Mouse (Mus musculus) midbrain, embryonic 10.5 days (tissue): ENCODE measurements at regions not wholly inside any gene's neighbourhood (a gene's known extent, or its start where the extent isn't known, plus 50 kb on each side); places are given as distances from the start of the nearest gene placed in this dataset.
"Not testable (repeated sequence)": the region's sequence is repeated elsewhere in the genome, so short reads cannot be mapped to it uniquely, and the experiment has no call there.

Source experiments
- DNase-seq: peaks from one replicate; pipeline ENCODE4 v3.0.0-alpha.2; 2017; ENCODE audit warnings: low spot score
- H3K27ac ChIP-seq: fragments of 300-500 bp; sonication (generic); replicated peaks from 2 replicates; pipeline ENCODE4 v1.5.1; 2016; ENCODE audit warnings: mild to moderate bottlenecking
- H3K27me3 ChIP-seq: fragments of 300-500 bp; sonication (generic); 2 replicates; pipeline ENCODE4 v1.6.1; 2016; ENCODE audit warnings: low read depth, mild to moderate bottlenecking; ENCODE audit not compliant: poor library complexity, severe bottlenecking
- H3K36me3 ChIP-seq: fragments of 300-500 bp; sonication (generic); 2 replicates; pipeline ENCODE4 v1.6.1; 2016; ENCODE audit warnings: mild to moderate bottlenecking, moderate library complexity
- H3K4me1 ChIP-seq: fragments of 300-500 bp; sonication (generic); 2 replicates; pipeline ENCODE4 v1.6.1; 2016
- H3K4me3 ChIP-seq: fragments of 300-500 bp; sonication (generic); 2 replicates; pipeline ENCODE4 v1.5.1; 2016; ENCODE audit warnings: mild to moderate bottlenecking, moderate library complexity
- H3K9me3 ChIP-seq: fragments of 300-500 bp; sonication (generic); replicated peaks from 2 replicates; pipeline ENCODE4 v1.6.1; 2016; ENCODE audit warnings: mild to moderate bottlenecking
- WGBS: fragments of 180-500 bp; shearing (Covaris S2); methylation state at CpG from one replicate; pipeline ENCODE4 v1.1.7; 2016; 5-methylcytosine and 5-hydroxymethylcytosine counted together

GRCm38 (mm10) chr12:45287759-45288158 lies 213.2 kb upstream of the Stxbp6 start:
- no peaks in the 10 kb centered on the region for H3K36me3 ChIP-seq

GRCm38 (mm10) chr12:45256309-45256708 lies 181.8 kb upstream of the Stxbp6 start:
- Histone ChIP-seq H3K4me3 (no peak overlapping the region), H3K4me1 (no peaks in the 10 kb centered on the region), H3K36me3 (no peaks in the 10 kb centered on the region), H3K9me3 (no peaks in the 10 kb centered on the region), H3K27me3 (no peaks in the 10 kb centered on the region), H3K27ac (no peak overlapping the region)
- DNase-seq = no peak
- 89% methylated on average over 5 of the region's 5 CpGs for WGBS

More at GRCm38 (mm10) chr12:45287759-45288158, 213.2 kb upstream of the Stxbp6 start:
- H3K9me3 ChIP-seq = no peaks in the 10 kb centered on the region
- DNase-seq = no peak
- H3K4me3 ChIP-seq = no peak overlapping the region
- WGBS = 70% methylated on average over 2 of the region's 2 CpGs
- H3K27me3 ChIP-seq = no peaks in the 10 kb centered on the region
- H3K27ac ChIP-seq = no peak overlapping the region
- H3K4me1 ChIP-seq = no peaks in the 10 kb centered on the region

GRCm38 (mm10) chr12:45211131-45211530 lies 136.6 kb upstream of the Stxbp6 start:
- H3K4me1 ChIP-seq = no peaks in the 10 kb centered on the region
- no peaks in the 10 kb centered on the region for H3K27me3 ChIP-seq
- H3K36me3 ChIP-seq = no peaks in the 10 kb centered on the region
- no peak overlapping the region for H3K4me3 ChIP-seq
- H3K27ac ChIP-seq = no peak overlapping the region
- no peaks in the 10 kb centered on the region for H3K9me3 ChIP-seq
- no peak for DNase-seq
- 74% methylated on average over 1 of the region's 1 CpGs for WGBS

GRCm38 (mm10) chr12:45195304-45195920 lies 120.9 kb upstream of the Stxbp6 start:
- WGBS = 66% methylated on average over 19 of the region's 19 CpGs
- Histone ChIP-seq H3K4me3 (no peak overlapping the region), H3K4me1 (no peaks in the 10 kb centered on the region), H3K9me3 (0 out of 2 replicates have a peak, but pooled peaks cover 9% of the 10 kb centered on the region), H3K27me3 (no peaks in the 10 kb centered on the region), H3K27ac (no peak overlapping the region), H3K36me3 (no peaks in the 10 kb centered on the region)
- DNase-seq = no peak

GRCm38 (mm10) chr12:45187149-45187548 lies 112.6 kb upstream of the Stxbp6 start:
- no peak overlapping the region for H3K4me3 ChIP-seq
- no peaks in the 10 kb centered on the region for H3K27me3 ChIP-seq
- no peaks in the 10 kb centered on the region for H3K36me3 ChIP-seq
- H3K27ac ChIP-seq = no peak overlapping the region
- no peaks in the 10 kb centered on the region for H3K9me3 ChIP-seq
- WGBS = 16% methylated on average over 6 of the region's 6 CpGs
- H3K4me1 ChIP-seq = no peaks in the 10 kb centered on the region
- DNase-seq = peak; percentile 16

GRCm38 (mm10) chr12:45184510-45184909 lies 110.0 kb upstream of the Stxbp6 start:
- H3K4me1 ChIP-seq = no peaks in the 10 kb centered on the region
- no peak overlapping the region for H3K27ac ChIP-seq
- 93% methylated on average over 3 of the region's 3 CpGs for WGBS
- no peak for DNase-seq
- H3K27me3 ChIP-seq = no peaks in the 10 kb centered on the region
- no peak overlapping the region for H3K4me3 ChIP-seq
- no peaks in the 10 kb centered on the region for H3K36me3 ChIP-seq
- no peaks in the 10 kb centered on the region for H3K9me3 ChIP-seq

- DNase-seq = no peak
- Histone ChIP-seq H3K4me3 (no peak overlapping the region), H3K27me3 (no peaks in the 10 kb centered on the region), H3K27ac (no peak overlapping the region), H3K36me3 (no peaks in the 10 kb centered on the region), H3K4me1 (no peaks in the 10 kb centered on the region), H3K9me3 (no peaks in the 10 kb centered on the region)
- WGBS = 81% methylated on average over 3 of the region's 3 CpGs
These were observed 102.9 kb upstream of the Stxbp6 start for GRCm38 (mm10) chr12:45177454-45177853.

GRCm38 (mm10) chr12:45175259-45175658 lies 100.8 kb upstream of the Stxbp6 start:
- not testable (repeated sequence) for H3K27me3 ChIP-seq, H3K4me3 ChIP-seq, H3K9me3 ChIP-seq, DNase-seq, H3K27ac ChIP-seq, H3K36me3 ChIP-seq, H3K4me1 ChIP-seq
- 82% methylated on average over 2 of the region's 2 CpGs for WGBS

GRCm38 (mm10) chr12:45171927-45172642 lies 97.6 kb upstream of the Stxbp6 start:
- Histone ChIP-seq H3K9me3 (no peaks in the 10 kb centered on the region), H3K4me3 (no peak overlapping the region), H3K27me3 (no peaks in the 10 kb centered on the region), H3K27ac (no peak overlapping the region), H3K4me1 (no peaks in the 10 kb centered on the region), H3K36me3 (no peaks in the 10 kb centered on the region)
- WGBS = 38% methylated on average over 8 of the region's 8 CpGs
- peak; percentile 77 for DNase-seq

- no peak for DNase-seq
- Histone ChIP-seq H3K4me3 (no peak overlapping the region), H3K27me3 (no peaks in the 10 kb centered on the region), H3K36me3 (no peaks in the 10 kb centered on the region), H3K4me1 (no peaks in the 10 kb centered on the region), H3K9me3 (no peaks in the 10 kb centered on the region), H3K27ac (no peak overlapping the region)
- 67% methylated on average over 4 of the region's 4 CpGs for WGBS
These were observed 87.5 kb upstream of the Stxbp6 start for GRCm38 (mm10) chr12:45162011-45162410.

- not testable (repeated sequence) for H3K36me3 ChIP-seq, DNase-seq, H3K9me3 ChIP-seq, H3K4me1 ChIP-seq, H3K27ac ChIP-seq, H3K27me3 ChIP-seq, H3K4me3 ChIP-seq
- 87% methylated on average over 5 of the region's 5 CpGs for WGBS
These were observed 87.1 kb upstream of the Stxbp6 start for GRCm38 (mm10) chr12:45161581-45161980.

GRCm38 (mm10) chr12:45158986-45159385 lies 84.5 kb upstream of the Stxbp6 start:
- H3K4me3 ChIP-seq = no peak overlapping the region
- DNase-seq = no peak
- no peaks in the 10 kb centered on the region for H3K36me3 ChIP-seq
- 83% methylated on average over 3 of the region's 3 CpGs for WGBS
- H3K9me3 ChIP-seq = no peaks in the 10 kb centered on the region
- H3K27me3 ChIP-seq = no peaks in the 10 kb centered on the region
- H3K4me1 ChIP-seq = no peaks in the 10 kb centered on the region
- H3K27ac ChIP-seq = no peak overlapping the region

GRCm38 (mm10) chr12:45137438-45138018 lies 63.0 kb upstream of the Stxbp6 start:
- no peak for DNase-seq

More at GRCm38 (mm10) chr12:45137438-45138018, 63.0 kb upstream of the Stxbp6 start:
- peaks cover 10% of the 10 kb centered on the region; the same call in 1 of the 2 replicates for H3K4me1 ChIP-seq
- H3K36me3 ChIP-seq = no peaks in the 10 kb centered on the region
- no peak overlapping the region for H3K4me3 ChIP-seq
- no peak overlapping the region for H3K27ac ChIP-seq
- H3K9me3 ChIP-seq = no peaks in the 10 kb centered on the region
- WGBS = 64% methylated on average over 7 of the region's 7 CpGs
- no peaks in the 10 kb centered on the region for H3K27me3 ChIP-seq
